Mouse (Mus musculus) intestine, postnatal 0 days (tissue): ENCODE results near the gene Hspa8. TPM values are rescaled to one million over a fixed set of nuclear protein-coding genes. Genes with fewer than 3 reads are reported as not detected.

Experiments
- ATAC-seq: fragments of 200-750 bp; cut with Nextera tagmentation; 2 replicates; pipeline ENCODE4 v1.8.0; 2017; ENCODE audit warnings: mild to moderate bottlenecking, moderate TSS enrichment, moderate library complexity
- H3K27ac ChIP-seq: fragments of 300-500 bp; sonication (generic); 2 replicates; pipeline ENCODE4 v1.5.1; 2014; ENCODE audit warnings: mild to moderate bottlenecking, low read depth, low read length, moderate library complexity
- H3K27me3 ChIP-seq: fragments of 300-500 bp; sonication (generic); replicated peaks from 2 replicates; pipeline ENCODE4 v1.6.1; 2014; ENCODE audit warnings: low read length, mixed read lengths; ENCODE audit not compliant: control insufficient read depth, insufficient read depth
- H3K36me3 ChIP-seq: fragments of 300-500 bp; sonication (generic); 2 replicates; pipeline ENCODE4 v1.6.1; 2014; ENCODE audit warnings: mild to moderate bottlenecking, moderate library complexity; ENCODE audit not compliant: control insufficient read depth, insufficient read depth
- H3K4me1 ChIP-seq: fragments of 300-500 bp; sonication (generic); replicated peaks from 2 replicates; pipeline ENCODE4 v1.6.1; 2014; ENCODE audit warnings: antibody characterized with exemption, low read length, mixed read lengths; ENCODE audit not compliant: control insufficient read depth, insufficient read depth
- H3K4me2 ChIP-seq: fragments of 300-500 bp; sonication (generic); replicated peaks from 2 replicates; pipeline ENCODE4 v1.6.1; 2014; ENCODE audit warnings: low read depth, mild to moderate bottlenecking, moderate library complexity
- H3K4me3 ChIP-seq: fragments of 300-500 bp; sonication (generic); 2 replicates; pipeline ENCODE4 v1.5.1; 2014; ENCODE audit warnings: low read depth, low read length
- H3K9ac ChIP-seq: fragments of 300-500 bp; sonication (generic); 2 replicates; pipeline ENCODE4 v1.6.1; 2014; ENCODE audit warnings: mild to moderate bottlenecking, low read depth, low read length
- H3K9me3 ChIP-seq: fragments of 300-500 bp; sonication (generic); 2 replicates; pipeline ENCODE4 v1.6.1; 2016; ENCODE audit warnings: mixed run types; ENCODE audit not compliant: control insufficient read depth
- CTCF ChIP-seq: sonication (generic); IDR thresholded peaks from 2 replicates; pipeline ENCODE4 v1.5.1; 2016; ENCODE audit warnings: low read depth, mild to moderate bottlenecking, control low read depth, antibody characterized with exemption, moderate library complexity
- WGBS: fragments of 180-500 bp; shearing (Covaris S2); extraction: QIAGEN DNeasy Blood & Tissue Kit; methylation state at CpG from one replicate; pipeline ENCODE4 v1.1.7; 2014; 5-methylcytosine and 5-hydroxymethylcytosine counted together
- polyA plus RNA-seq: library from polyadenylated mRNA; unstranded; fragments of >200 nt; fragmentation: Nextera tagmentation; extraction: Ambion mirVana; gene quantifications from 2 replicates; pipeline ENCODE4 v1.2.1, GENCODE M21; 2015

The Hspa8 gene
- polyA plus RNA-seq, 1 experiment from 2014 or later, result 1,042 TPM

DNA sequence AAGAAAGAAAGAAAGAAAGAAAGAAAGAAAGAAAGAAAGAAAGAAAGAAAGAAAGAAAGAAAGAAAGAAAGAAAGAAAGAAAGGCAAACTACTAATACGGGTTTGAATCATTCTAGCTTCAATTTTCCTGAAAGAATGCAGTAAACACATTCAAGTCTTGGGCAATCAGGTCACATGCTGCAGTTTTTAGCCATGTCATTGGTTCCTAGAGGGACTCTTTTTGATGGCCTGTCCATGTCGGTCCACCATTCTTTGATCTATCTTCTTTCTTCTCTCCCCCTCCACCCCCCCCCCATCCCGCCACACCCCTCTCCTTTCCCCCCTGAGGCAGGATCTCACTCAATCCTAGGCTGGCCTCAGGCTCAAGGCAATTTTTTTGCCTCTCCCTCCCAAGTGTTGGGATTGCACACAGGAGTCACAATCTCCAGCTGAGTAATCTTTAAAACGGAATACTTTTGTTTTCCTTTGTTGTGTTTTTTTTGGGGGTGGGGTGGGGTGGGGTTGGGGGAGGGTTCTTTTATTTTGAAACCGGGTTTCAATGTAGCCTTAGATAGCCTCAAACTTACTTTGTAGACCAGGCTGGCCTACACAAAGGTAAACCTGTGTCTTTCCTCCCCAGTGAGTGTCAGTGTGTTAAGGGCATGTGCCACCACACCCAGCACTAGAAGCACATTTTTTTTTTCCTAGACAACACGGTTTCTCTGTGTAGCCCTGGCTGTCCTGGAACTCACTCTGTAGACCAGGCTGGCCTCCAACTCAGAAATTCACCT lies 8.7 kb upstream of the Hspa8 start:
- H3K4me3 ChIP-seq, result no peak overlapping the region
- no peak for ATAC-seq
- H3K9me3 ChIP-seq, result no peaks in the 10 kb centered on the region
- H3K27ac ChIP-seq, result no peak overlapping the region
- WGBS, result 74% methylated on average over 6 of the region's 6 CpGs
- H3K4me1 ChIP-seq, result no peaks in the 10 kb centered on the region
- no peak overlapping the region for H3K4me2 ChIP-seq
- H3K9ac ChIP-seq, result no peak overlapping the region
- H3K36me3 ChIP-seq, result no peaks in the 10 kb centered on the region
- no peaks in the 10 kb centered on the region for H3K27me3 ChIP-seq
- no peak for TF ChIP-seq CTCF

DNA sequence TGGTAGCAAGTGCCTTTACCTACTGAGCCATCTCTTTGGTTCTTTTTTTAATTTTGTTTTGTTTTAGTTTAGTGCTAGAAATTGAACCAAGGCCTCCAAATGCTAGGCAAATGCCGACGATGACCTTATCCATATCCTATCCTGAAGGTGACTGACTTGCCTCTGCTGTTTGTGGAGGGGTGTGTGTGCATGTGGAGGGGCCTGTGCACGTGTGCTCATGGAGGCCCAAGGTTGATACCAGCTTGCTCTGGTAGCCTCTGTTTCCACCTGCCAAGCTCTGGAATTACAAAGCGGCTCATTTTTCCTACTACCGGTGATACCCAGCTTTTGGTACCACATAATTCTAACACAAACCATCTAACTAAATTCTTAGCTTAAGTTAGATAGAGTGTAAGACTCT lies 7.2 kb upstream of the Hspa8 start:
- no peak for ATAC-seq
- no peak for TF ChIP-seq CTCF
- Histone ChIP-seq H3K27ac (no peak overlapping the region), H3K9ac (no peak overlapping the region), H3K4me3 (no peak overlapping the region), H3K4me2 (no peak overlapping the region), H3K36me3 (no peaks in the 10 kb centered on the region), H3K4me1 (peaks cover 1% of the 10 kb centered on the region; the same call in 1 of the 2 replicates), H3K9me3 (no peaks in the 10 kb centered on the region), H3K27me3 (no peaks in the 10 kb centered on the region)
- 92% methylated on average over 5 of the region's 5 CpGs for WGBS

- no peak overlapping the region for H3K9ac ChIP-seq
- H3K27ac ChIP-seq, result no peak overlapping the region
- H3K4me3 ChIP-seq, result no peak overlapping the region
- no peak for TF ChIP-seq CTCF
- ATAC-seq, result no peak
- no peaks in the 10 kb centered on the region for H3K36me3 ChIP-seq
- peaks cover 8% of the 10 kb centered on the region; the same call in 1 of the 2 replicates for H3K4me1 ChIP-seq
- H3K27me3 ChIP-seq, result no peaks in the 10 kb centered on the region
- WGBS, result 53% methylated on average over 5 of the region's 5 CpGs
- H3K4me2 ChIP-seq, result no peak overlapping the region
- no peaks in the 10 kb centered on the region for H3K9me3 ChIP-seq
These were observed 6.5 kb upstream of the Hspa8 start for GRCm38 (mm10) chr9:40794251-40794650.

DNA sequence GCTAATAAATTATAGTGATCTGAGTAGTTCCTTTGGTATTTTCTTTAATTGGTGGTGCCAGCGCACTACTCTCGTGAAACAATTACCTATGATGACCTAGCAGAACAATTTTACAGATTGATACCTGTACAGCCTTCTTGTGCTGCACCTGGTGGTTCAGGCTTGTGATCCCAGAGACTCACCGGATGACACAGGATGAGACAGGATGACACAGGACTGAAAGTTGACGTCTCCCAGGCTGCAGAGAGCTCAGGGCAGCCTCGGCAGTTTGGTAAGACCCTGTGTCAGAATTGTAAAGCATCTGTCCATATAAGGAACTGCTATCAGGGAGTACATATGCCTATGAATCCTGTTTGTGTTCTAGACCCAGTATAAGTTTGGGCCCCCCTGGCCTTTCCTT lies 5.9 kb upstream of the Hspa8 start:
- Histone ChIP-seq H3K27me3 (no peaks in the 10 kb centered on the region), H3K27ac (no peak overlapping the region), H3K4me3 (no peak overlapping the region), H3K4me1 (peaks cover 8% of the 10 kb centered on the region; the same call in 1 of the 2 replicates), H3K9me3 (no peaks in the 10 kb centered on the region), H3K9ac (no peak overlapping the region), H3K4me2 (no peak overlapping the region), H3K36me3 (no peaks in the 10 kb centered on the region)
- 70% methylated on average over 5 of the region's 5 CpGs for WGBS
- no peak for ATAC-seq
- TF ChIP-seq CTCF, result no peak

DNA sequence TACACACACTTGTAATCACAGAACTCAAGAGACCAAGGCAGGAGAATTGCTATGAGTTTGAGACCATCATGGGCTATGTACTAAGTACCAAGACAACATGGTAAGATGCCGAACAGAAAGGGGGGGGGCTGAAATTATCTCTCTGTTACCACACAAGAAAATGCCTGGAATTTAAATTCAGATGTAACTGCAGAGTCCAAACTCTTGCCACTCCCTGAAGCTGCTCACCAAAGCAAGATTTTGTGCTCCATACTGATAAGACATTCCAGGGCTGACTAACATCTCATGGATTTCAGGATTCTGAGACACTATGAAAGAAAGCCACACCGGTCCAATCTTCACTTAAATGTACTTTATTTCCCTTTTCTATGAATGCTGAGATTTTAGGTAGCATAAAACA lies 5.2 kb upstream of the Hspa8 start:
- Histone ChIP-seq H3K27me3 (no peaks in the 10 kb centered on the region), H3K4me1 (peaks cover 8% of the 10 kb centered on the region; the same call in 1 of the 2 replicates), H3K9me3 (no peaks in the 10 kb centered on the region), H3K9ac (no peak overlapping the region), H3K4me3 (no peak overlapping the region), H3K36me3 (no peaks in the 10 kb centered on the region), H3K27ac (no peak overlapping the region), H3K4me2 (no peak overlapping the region)
- WGBS, result 79% methylated on average over 2 of the region's 2 CpGs
- TF ChIP-seq CTCF, result no peak
- ATAC-seq, result no peak

DNA sequence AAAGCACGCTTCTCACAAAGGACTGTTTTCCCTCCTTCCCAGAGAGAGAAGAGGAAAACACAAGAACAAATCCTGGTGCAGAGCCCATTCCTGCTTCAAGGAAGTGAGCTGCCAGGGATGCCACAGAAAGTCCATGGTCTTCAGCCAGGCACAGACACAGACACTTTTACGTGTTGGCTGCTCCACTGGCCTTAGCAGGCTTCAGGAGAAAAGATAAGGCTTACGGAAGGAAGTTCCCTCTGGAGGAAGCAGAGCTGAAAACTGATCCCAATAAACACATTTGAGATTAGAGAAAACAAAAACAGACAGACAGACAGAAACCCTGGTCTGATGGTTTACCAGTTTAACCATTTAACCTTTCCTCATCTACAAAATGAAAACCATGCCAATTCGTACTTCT lies 4.7 kb upstream of the Hspa8 start:
- no peaks in the 10 kb centered on the region for H3K36me3 ChIP-seq
- H3K4me3 ChIP-seq, result no peak overlapping the region
- H3K9me3 ChIP-seq, result no peaks in the 10 kb centered on the region
- no peak overlapping the region for H3K9ac ChIP-seq
- no peak for TF ChIP-seq CTCF
- 54% methylated on average over 4 of the region's 4 CpGs for WGBS
- no peak overlapping the region for H3K27ac ChIP-seq
- H3K27me3 ChIP-seq, result no peaks in the 10 kb centered on the region
- H3K4me1 ChIP-seq, result peaks cover 8% of the 10 kb centered on the region; the same call in 1 of the 2 replicates
- ATAC-seq, result no peak
- no peak overlapping the region for H3K4me2 ChIP-seq
